Comparison of ENCODE assay signal across 8 mouse cellular contexts in genomic region chr9:57158013-57158470, GRCm38 (mm10). TPM values are rescaled to one million over a fixed set of nuclear protein-coding genes. Genes with fewer than 3 reads are reported as not detected.
A peak's percentile ranks its signal among the peaks of the same experiment; 100 is the strongest.
DNase-seq lines count a peak whose midpoint lies in the region; ATAC-seq and TF ChIP-seq lines count a peak whose summit lies in the region.

Gene Commd4, minus strand, starts transcription at chr9:57158331.

- ATAC-seq in forebrain, embryonic 15.5 days (replicated peaks) = peak; percentile 92
- ATAC-seq in neutrophil, adult 5-6 weeks (ENCODE audit: extremely low read depth, insufficient number of reproducible peaks, low FRiP score, poor library complexity, severe bottlenecking) = peak; percentile 53; the same call in 1 of the 2 replicates

- no peaks in the 10 kb centered on the region for H3K27me3 ChIP-seq in forebrain, embryonic 15.5 days

- intact Hi-C loops in heart, postnatal 25 days (cut with DNase I) = no loop called here

- peak within 1 kb of the TSS; percentile 85 to 89 for H3K4me3 ChIP-seq in ES-E14 (ENCODE audit: insufficient read depth in 1 of 2, low read depth in 1 of 2, low read length in 2 of 2, poor library complexity in 1 of 2, severe bottlenecking in 1 of 2)
- peak within 1 kb of the TSS; percentile 97 for H3K4me3 ChIP-seq in forebrain, embryonic 15.5 days
- peak within 1 kb of the TSS; percentile 95 for H3K4me3 ChIP-seq in lung, adult 2 months (replicated peaks; ENCODE audit: extremely low read depth, low read depth, low read length)

- WGBS in forebrain, embryonic 15.5 days = under 1% methylated on average over 24 of the region's 24 CpGs
- under 1% methylated on average over 24 of the region's 24 CpGs for WGBS in lung, adult 2 months

- no peaks in the 10 kb centered on the region for H3K9me3 ChIP-seq in ES-E14 (ENCODE audit: control insufficient read depth, insufficient read depth, low read depth, low read length)
- H3K9me3 ChIP-seq in forebrain, embryonic 15.5 days = no peaks in the 10 kb centered on the region

- H3K4me1 ChIP-seq in ES-E14 (ENCODE audit: control insufficient read depth in 2 of 2, insufficient read depth in 2 of 2, low read length in 2 of 2, poor library complexity in 1 of 2) = peaks cover 5 to 16% of the 10 kb centered on the region in 2 experiments; a peak in 2 of 4 replicates
- peaks cover 22% of the 10 kb centered on the region for H3K4me1 ChIP-seq in forebrain, embryonic 15.5 days
- H3K4me1 ChIP-seq in lung, adult 2 months (ENCODE audit: control insufficient read depth, insufficient read depth, low read length) = peaks cover 4% of the 10 kb centered on the region

- H3K27ac ChIP-seq in ES-E14 (ENCODE audit: insufficient read depth, low read depth, low read length, poor library complexity, severe bottlenecking) = no peak within 1 kb of the TSS
- H3K27ac ChIP-seq in forebrain, embryonic 15.5 days (replicated peaks) = peak within 1 kb of the TSS; percentile 80

- DNase-seq in ES-E14 (ENCODE audit: low read depth, low spot score) = peak; percentile 90
- peak; percentile 93 for DNase-seq in cerebellum, adult 11-12 months
- peak; percentile 82 for DNase-seq in heart, postnatal 25 days (ENCODE audit: low spot score)
- peak; percentile 89 to 97 for DNase-seq in layer of hippocampus, adult 18-20 months (ENCODE audit: low spot score in 2 of 2)
- DNase-seq in lung, adult 2 months = peak; percentile 81
- peak; percentile 48 to 77 for DNase-seq in thymus, adult 18-20 months

- TF ChIP-seq POLR2A in lung, adult 2 months (IDR thresholded peaks at IDR 0.05; ENCODE audit: borderline replicate concordance, extremely low read depth, low read depth, low read length) = peak; percentile 30; the same call in 1 of the 2 replicates

- no peak for TF ChIP-seq CTCF in lung, adult 2 months (IDR thresholded peaks at IDR 0.05; ENCODE audit: insufficient read depth, low read length)

- in situ Hi-C loops in ES-E14 (cut with MboI; ENCODE audit: low sequenced_read_pairs in 2 of 2, unreplicated experiment in 2 of 2) = no loop called here

- peak within 1 kb of the TSS; percentile 90 for H3K9ac ChIP-seq in ES-E14 (ENCODE audit: insufficient read depth, low read depth, low read length, poor library complexity, severe bottlenecking)
- peak within 1 kb of the TSS; percentile 92 for H3K9ac ChIP-seq in forebrain, embryonic 15.5 days (replicated peaks)

- H3K4me2 ChIP-seq in forebrain, embryonic 15.5 days (replicated peaks) = peak within 1 kb of the TSS; percentile 91

- peaks cover 7% of the 10 kb centered on the region for H3K36me3 ChIP-seq in ES-E14 (ENCODE audit: control insufficient read depth, insufficient read depth, low read length, poor library complexity, severe bottlenecking)
- no peaks in the 10 kb centered on the region for H3K36me3 ChIP-seq in forebrain, embryonic 15.5 days

TF ChIP-seq in ES-E14, 5 proteins besides CTCF, POLR2A, EP300 and RAD21:
- TF ChIP-seq MAFK (IDR thresholded peaks at IDR 0.05; ENCODE audit: insufficient read depth, low read depth, low read length) = no peak
- TF ChIP-seq HCFC1 (IDR thresholded peaks at IDR 0.05; ENCODE audit: borderline replicate concordance, insufficient read depth, low read length) = peak; percentile 76

RNA-seq across cellular contexts. Expression of gene Commd4, which starts in this region (rescaled TPM):
- 116 and 173 TPM in 2 replicates for total RNA-seq in ES-E14 (2012; rRNA removed)
- polyA plus RNA-seq in forebrain, embryonic 15.5 days (2015; fragmentation: Nextera tagmentation; extraction: Ambion mirVana) = 171 and 182 TPM in 2 replicates
- 10 to 100 TPM; 26.4 to 28.8 TPM for total RNA-seq in heart, postnatal 25 days (2021)
- total RNA-seq in layer of hippocampus, adult 18-20 months (2021) = 10 to 100 TPM; 83.8 to 84.6 TPM
- 110 and 137 TPM in 2 replicates for polyA plus RNA-seq in lung, adult 2 months (2012; rRNA removed)
- total RNA-seq in neutrophil, adult 5-6 weeks (2017) = 68.8 and 86.0 TPM in 2 replicates
